ENCODE assay signal across 30 mouse cellular contexts in the genomic region with DNA sequence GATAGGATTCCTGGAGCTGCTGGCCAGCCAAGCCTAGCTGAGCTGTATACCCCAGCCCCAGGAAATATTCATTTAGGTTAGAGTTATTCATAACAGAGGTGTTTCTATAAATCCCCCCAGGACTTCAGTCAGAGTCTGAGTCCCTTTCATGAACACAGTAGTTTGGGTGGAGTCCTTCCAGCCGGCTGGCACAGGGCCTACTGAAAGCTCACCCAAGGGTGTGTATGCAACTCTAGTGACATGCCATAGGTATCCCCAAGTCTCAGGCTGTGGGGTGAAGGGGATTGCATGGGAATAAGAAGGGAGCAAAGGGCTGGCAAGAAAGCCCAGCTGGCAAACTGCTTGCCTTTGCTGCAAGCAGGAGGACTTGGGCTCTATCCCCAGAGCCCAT. TPM values are rescaled to one million over a fixed set of nuclear protein-coding genes. Genes with fewer than 3 reads are reported as not detected.
DNase-seq lines count a peak whose midpoint lies in the region; ATAC-seq and TF ChIP-seq lines count a peak whose summit lies in the region.
"Had no signal": no experiment of that assay in that cellular context is flagged by ENCODE, and none has a peak within 500 bp of the region (broad histone marks: within the 10 kb centered on the region; RNA-seq: fewer than 3 reads in every experiment).

No protein-coding gene starts in this region.

- ATAC-seq in liver, embryonic 12.5 days, result peak; percentile 17; the same call in 1 of the 2 replicates
- no peak for ATAC-seq in liver, postnatal 0 days
- ATAC-seq in intestine, embryonic 15.5 days, result no peak
- ATAC-seq: activated CD4-positive, CD25-positive, alpha-beta regulatory T cell, adult 4 months; CD4-positive, CD25-positive, alpha-beta regulatory T cell, adult 4 months; forebrain, embryonic 16.5 days; intestine, postnatal 0 days; midbrain, embryonic 16.5 days had no signal

- H3K27me3 ChIP-seq in liver, embryonic 12.5 days (replicated peaks), result no peaks in the 10 kb centered on the region; the same call in 1 of the 2 replicates
- no peaks in the 10 kb centered on the region for H3K27me3 ChIP-seq in liver, postnatal 0 days (ENCODE audit: insufficient read depth, low read length)
- no peaks in the 10 kb centered on the region for H3K27me3 ChIP-seq in intestine, embryonic 15.5 days (replicated peaks)
- H3K27me3 ChIP-seq: heart, embryonic 13.5 days; hindbrain, embryonic 12.5 days; limb, embryonic 12.5 days; neural tube, embryonic 13.5 days had no signal

- H3K27ac ChIP-seq in layer of hippocampus, adult 2 months, result peak overlapping the region; percentile 70
- H3K27ac ChIP-seq in liver, embryonic 12.5 days, result peak overlapping the region; percentile 41; the same call in 1 of the 2 replicates
- peak overlapping the region; percentile 95 for H3K27ac ChIP-seq in liver, postnatal 0 days (ENCODE audit: low read depth)
- H3K27ac ChIP-seq in intestine, embryonic 15.5 days, result no peak overlapping the region
- H3K27ac ChIP-seq: gastrocnemius, adult 2 months; heart, adult 2 months; heart, embryonic 13.5 days; hindbrain, embryonic 12.5 days; limb, embryonic 12.5 days; neural tube, embryonic 13.5 days had no signal

- H3K36me3 ChIP-seq in liver, embryonic 12.5 days, result no peaks in the 10 kb centered on the region
- no peaks in the 10 kb centered on the region for H3K36me3 ChIP-seq in liver, postnatal 0 days (replicated peaks; ENCODE audit: insufficient read depth, low read length)
- no peaks in the 10 kb centered on the region for H3K36me3 ChIP-seq in intestine, embryonic 15.5 days
- H3K36me3 ChIP-seq: heart, embryonic 13.5 days; hindbrain, embryonic 12.5 days; limb, embryonic 12.5 days; midbrain, embryonic 10.5 days; neural tube, embryonic 13.5 days had no signal

- TF ChIP-seq EP300 in liver, postnatal 0 days (IDR thresholded peaks at IDR 0.05; ENCODE audit: low read depth), result no peak

- TF ChIP-seq CTCF in layer of hippocampus, adult 2 months (conservative IDR thresholded peaks at IDR 0.05), result no peak
- TF ChIP-seq CTCF in liver, postnatal 0 days (IDR thresholded peaks at IDR 0.05; ENCODE audit: low read depth), result no peak

- no peak overlapping the region for H3K4me3 ChIP-seq in layer of hippocampus, adult 2 months
- no peak overlapping the region for H3K4me3 ChIP-seq in liver, embryonic 12.5 days
- H3K4me3 ChIP-seq in liver, postnatal 0 days (ENCODE audit: low read depth, low read length), result no peak overlapping the region
- no peak overlapping the region for H3K4me3 ChIP-seq in intestine, embryonic 15.5 days (replicated peaks)
- H3K4me3 ChIP-seq: gastrocnemius, adult 2 months; heart, adult 2 months; heart, embryonic 13.5 days; hindbrain, embryonic 12.5 days; limb, embryonic 12.5 days; midbrain, embryonic 10.5 days; neural tube, embryonic 13.5 days had no signal

- H3K4me2 ChIP-seq in liver, embryonic 12.5 days, result 0 out of 2 replicates have a peak overlapping the region, but pooled peaks have one; percentile 16
- no peak overlapping the region for H3K4me2 ChIP-seq in liver, postnatal 0 days (ENCODE audit: low read depth, low read length)
- H3K4me2 ChIP-seq in intestine, embryonic 15.5 days (replicated peaks), result no peak overlapping the region
- H3K4me2 ChIP-seq: hindbrain, embryonic 12.5 days; limb, embryonic 12.5 days; lung, embryonic 14.5 days; neural tube, embryonic 13.5 days had no signal

- H3K9ac ChIP-seq in liver, embryonic 12.5 days, result no peak overlapping the region
- H3K9ac ChIP-seq in liver, postnatal 0 days (replicated peaks), result peak overlapping the region; percentile 38; the same call in 1 of the 2 replicates
- no peak overlapping the region for H3K9ac ChIP-seq in intestine, embryonic 15.5 days
- H3K9ac ChIP-seq: heart, embryonic 13.5 days; hindbrain, embryonic 12.5 days; limb, embryonic 12.5 days; lung, embryonic 14.5 days; neural tube, embryonic 13.5 days had no signal

- no peak for DNase-seq in layer of hippocampus, adult 2 months (ENCODE audit: low spot score in 2 of 2)
- DNase-seq in layer of hippocampus, adult 8-10 months (ENCODE audit: low spot score in 2 of 2), result no peak
- DNase-seq in MN1 (ENCODE audit: low spot score), result peak; percentile 18
- DNase-seq in liver, postnatal 0 days, result no peak
- DNase-seq in layer of hippocampus, postnatal 36 days, result no peak
- DNase-seq: adrenal gland, adult 8-10 months; cerebellum, adult 11-12 months; cerebellum, postnatal 10 days; gastrocnemius, adult 2 months; heart, adult 2 months; heart, postnatal 14 days; kidney, adult 9 months; kidney, postnatal 10 days; lung, embryonic 14.5 days; lung, postnatal 14 days; right cerebral cortex, postnatal 4 days; thymus, adult 2 months; thymus, postnatal 36 days had no signal

- no peaks in the 10 kb centered on the region for H3K9me3 ChIP-seq in liver, embryonic 12.5 days (replicated peaks)
- no peaks in the 10 kb centered on the region for H3K9me3 ChIP-seq in liver, postnatal 0 days (ENCODE audit: low read length)
- H3K9me3 ChIP-seq in intestine, embryonic 15.5 days, result no peaks in the 10 kb centered on the region
- H3K9me3 ChIP-seq: heart, embryonic 13.5 days; hindbrain, embryonic 12.5 days; limb, embryonic 12.5 days; midbrain, embryonic 10.5 days had no signal

- WGBS in liver, embryonic 12.5 days (ENCODE audit: insufficient replicate concordance), result 62% methylated on average over 1 of the region's 1 CpGs
- 30% methylated on average over 1 of the region's 1 CpGs for WGBS in liver, postnatal 0 days (ENCODE audit: insufficient replicate concordance)
- 63% methylated on average over 1 of the region's 1 CpGs for WGBS in intestine, embryonic 15.5 days

- H3K4me1 ChIP-seq in liver, embryonic 12.5 days, result peaks cover 20% of the 10 kb centered on the region; the same call in 1 of the 2 replicates
- H3K4me1 ChIP-seq in liver, postnatal 0 days (ENCODE audit: insufficient read depth), result peaks cover 18% of the 10 kb centered on the region
- H3K4me1 ChIP-seq in intestine, embryonic 15.5 days (replicated peaks), result peaks cover 26% of the 10 kb centered on the region

RNA-seq across cellular contexts. Expression of a gene that starts 23.1 kb away (rescaled TPM):
- total RNA-seq in layer of hippocampus, adult 2 months (2021), result 10 to 100 TPM; 35.6 to 35.8 TPM
- total RNA-seq in layer of hippocampus, adult 8-10 months (2022), result 10 to 100 TPM; 29.9 to 33.1 (median 31.0) TPM
- 17.1 and 17.3 TPM in 2 replicates for polyA plus RNA-seq in liver, embryonic 12.5 days (2016; fragmentation: Nextera tagmentation; extraction: Ambion mirVana)
- 52.2 and 53.2 TPM in 2 replicates for polyA plus RNA-seq in liver, postnatal 0 days (2015; fragmentation: Nextera tagmentation; extraction: Ambion mirVana)
- polyA plus RNA-seq in intestine, embryonic 15.5 days (2015; fragmentation: Nextera tagmentation; extraction: Ambion mirVana), result 9.5 and 10.3 TPM in 2 replicates
- total RNA-seq in layer of hippocampus, postnatal 36 days (2021), result 10 to 100 TPM; 33.0 to 36.4 TPM

RNA-seq across cellular contexts. Expression of a gene that starts 59.4 kb away (rescaled TPM):
- total RNA-seq in layer of hippocampus, adult 2 months (2021), result 10 to 100 TPM; 69.7 to 78.3 TPM
- total RNA-seq in layer of hippocampus, adult 8-10 months (2022), result 10 to 100 TPM; 63.5 to 75.6 (median 74.5) TPM
- polyA plus RNA-seq in liver, embryonic 12.5 days (2016; fragmentation: Nextera tagmentation; extraction: Ambion mirVana), result 12.8 and 13.8 TPM in 2 replicates
- 5.1 and 5.8 TPM in 2 replicates for polyA plus RNA-seq in liver, postnatal 0 days (2015; fragmentation: Nextera tagmentation; extraction: Ambion mirVana)
- 23.3 and 24.7 TPM in 2 replicates for polyA plus RNA-seq in intestine, embryonic 15.5 days (2015; fragmentation: Nextera tagmentation; extraction: Ambion mirVana)
- 10 to 100 TPM; 64.9 to 67.5 TPM for total RNA-seq in layer of hippocampus, postnatal 36 days (2021)
